Mouse (Mus musculus): ENCODE data around the gene Cplx3. TPM values are rescaled to one million over a fixed set of nuclear protein-coding genes. Genes with fewer than 3 reads are reported as not detected.

Gene Cplx3
- polyA plus RNA-seq (2015; fragmentation: Nextera tagmentation; extraction: Ambion mirVana) = not detected in 2 replicates

DNA sequence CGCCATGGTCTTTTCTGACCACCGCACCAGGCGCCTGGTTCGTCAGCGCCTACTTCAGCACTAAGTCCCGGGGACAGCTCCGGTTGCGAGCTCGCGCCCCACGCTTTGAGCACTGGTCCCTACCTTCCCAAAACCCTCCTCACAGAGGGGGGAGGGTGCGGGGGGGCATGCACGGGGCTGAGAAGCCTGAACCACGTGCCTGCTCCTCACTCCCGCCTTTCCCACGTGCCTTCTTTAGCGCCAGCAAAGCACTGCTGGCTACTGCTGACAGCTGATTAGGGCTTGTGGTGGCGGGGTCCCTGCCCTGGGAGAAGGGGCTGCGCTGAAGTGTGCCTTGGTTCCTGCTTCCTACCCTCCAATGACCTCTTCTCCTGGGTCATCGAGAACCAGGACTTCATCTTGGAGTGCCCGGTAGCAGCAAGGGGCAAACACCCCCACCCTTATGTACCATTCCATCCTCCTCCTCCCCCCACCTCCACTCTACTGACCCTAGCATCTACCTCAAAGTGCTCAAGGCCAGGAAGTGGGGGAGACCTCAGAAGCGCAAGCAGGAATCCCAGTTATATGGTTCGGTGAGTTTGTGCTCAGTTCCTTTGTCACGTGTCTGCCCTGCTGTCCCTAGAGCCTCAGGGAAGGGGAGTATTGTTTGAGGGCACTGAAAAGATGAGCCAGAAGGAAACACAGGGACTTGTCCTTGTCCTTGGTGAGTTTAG is at the start of gene Cplx3:
Gene Cplx3, minus strand, starts transcription at position 143 of the 713 bp plus-strand sequence.
- Histone ChIP-seq H3K27me3 (ENCODE audit: insufficient read depth, low read length) (peaks cover 4% of the 10 kb centered on the region; the same call in 1 of the 2 replicates), H3K27ac (ENCODE audit: low read length) (no peak within 1 kb of the TSS), H3K9ac (replicated peaks; ENCODE audit: low read length) (no peak within 1 kb of the TSS), H3K9me3 (ENCODE audit: low read length) (no peaks in the 10 kb centered on the region), H3K4me3 (ENCODE audit: low read length) (no peak within 1 kb of the TSS), H3K36me3 (ENCODE audit: insufficient read depth, low read length) (no peaks in the 10 kb centered on the region), H3K4me2 (replicated peaks; ENCODE audit: low read depth, low read length) (0 out of 2 replicates have a peak within 1 kb of the TSS, but pooled peaks have one; percentile 8), H3K4me1 (ENCODE audit: insufficient read depth, low read length) (peaks cover 5% of the 10 kb centered on the region)
- WGBS = 5% methylated on average over 24 of the region's 24 CpGs
- peak; percentile 76 for ATAC-seq (ENCODE audit: low FRiP score, low TSS enrichment)

DNA sequence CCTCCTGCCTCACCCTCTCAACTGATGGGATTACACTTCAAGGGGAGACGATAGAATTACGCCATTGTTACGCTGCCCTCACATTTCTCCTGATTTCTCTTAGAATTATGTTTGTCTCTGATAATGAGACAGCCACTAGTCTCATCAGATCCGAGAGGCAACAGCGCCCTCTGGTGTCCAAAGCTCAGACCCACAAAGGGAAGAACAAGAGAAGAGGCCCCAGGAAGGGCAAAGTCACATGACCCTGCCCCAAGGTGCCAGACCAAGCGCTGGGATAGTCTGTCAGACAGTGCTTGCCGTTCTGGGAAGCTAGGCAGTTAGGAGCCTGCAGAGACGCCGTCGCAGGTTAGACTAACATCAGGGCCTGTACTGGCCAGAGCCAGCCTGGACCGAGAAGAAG is 49.7 kb upstream of the Cplx3 start:
- 2% methylated on average over 11 of the region's 11 CpGs for WGBS
- peak; percentile 80 for ATAC-seq (ENCODE audit: low FRiP score, low TSS enrichment)
- no peaks in the 10 kb centered on the region for H3K27me3 ChIP-seq (ENCODE audit: insufficient read depth, low read length)
- no peaks in the 10 kb centered on the region for H3K36me3 ChIP-seq (ENCODE audit: insufficient read depth, low read length)
- peak overlapping the region; percentile 40; the same call in 1 of the 2 replicates for H3K9ac ChIP-seq (replicated peaks; ENCODE audit: low read length)
- 0 out of 2 replicates have a peak, but pooled peaks cover 8% of the 10 kb centered on the region for H3K4me1 ChIP-seq (ENCODE audit: insufficient read depth, low read length)
- H3K27ac ChIP-seq (ENCODE audit: low read length) = no peak overlapping the region
- H3K4me2 ChIP-seq (replicated peaks; ENCODE audit: low read depth, low read length) = peak overlapping the region; percentile 41
- H3K9me3 ChIP-seq (ENCODE audit: low read length) = no peaks in the 10 kb centered on the region
- peak overlapping the region; percentile 11; the same call in 1 of the 2 replicates for H3K4me3 ChIP-seq (ENCODE audit: low read length)

DNA sequence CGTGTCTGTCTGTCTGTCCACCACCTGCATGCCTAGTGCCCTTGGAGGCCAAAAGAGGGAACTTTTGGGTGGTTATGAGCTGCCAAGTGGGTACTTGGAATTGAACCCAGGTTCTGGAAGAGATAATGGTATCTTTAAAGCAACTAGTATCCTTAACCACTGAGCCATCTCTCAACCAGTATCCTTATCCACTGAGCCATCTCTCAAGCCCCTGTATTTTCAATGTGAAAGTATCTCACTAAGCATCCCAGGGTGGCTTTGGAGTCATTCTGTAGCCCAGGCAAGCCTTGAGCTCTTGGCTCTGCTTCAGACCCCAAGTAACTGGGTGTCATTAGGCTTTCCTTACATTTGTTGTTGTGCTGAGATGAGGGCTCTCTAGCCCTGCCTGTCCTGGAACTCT is 48.9 kb upstream of the Cplx3 start:
- 76% methylated on average over 1 of the region's 1 CpGs for WGBS
- Histone ChIP-seq H3K4me3 (ENCODE audit: low read length) (no peak overlapping the region), H3K9me3 (ENCODE audit: low read length) (no peaks in the 10 kb centered on the region), H3K27me3 (ENCODE audit: insufficient read depth, low read length) (no peaks in the 10 kb centered on the region), H3K36me3 (ENCODE audit: insufficient read depth, low read length) (no peaks in the 10 kb centered on the region), H3K27ac (ENCODE audit: low read length) (no peak overlapping the region), H3K9ac (replicated peaks; ENCODE audit: low read length) (no peak overlapping the region), H3K4me1 (ENCODE audit: insufficient read depth, low read length) (0 out of 2 replicates have a peak, but pooled peaks cover 8% of the 10 kb centered on the region), H3K4me2 (replicated peaks; ENCODE audit: low read depth, low read length) (no peak overlapping the region)
- no peak for ATAC-seq (ENCODE audit: low FRiP score, low TSS enrichment)

DNA sequence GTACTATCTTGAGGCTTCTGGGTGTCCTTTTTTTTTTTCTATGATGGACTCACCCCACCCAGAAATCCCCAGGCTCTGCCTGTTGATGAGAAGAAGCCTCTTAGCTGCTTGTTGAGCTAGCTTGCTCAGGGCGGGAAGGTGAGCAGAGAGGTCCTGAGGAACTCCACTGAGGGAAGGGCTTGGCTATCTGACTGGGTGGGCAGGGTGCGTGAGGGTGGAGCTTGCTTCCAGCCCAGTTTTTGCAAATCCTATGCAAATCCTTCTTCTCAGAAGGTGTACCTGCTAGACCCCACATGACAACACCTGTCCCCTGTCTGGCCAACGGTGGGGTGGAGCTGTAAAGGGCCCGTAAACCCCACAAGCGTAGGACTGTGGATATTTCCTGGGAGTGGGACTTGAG is 47.2 kb upstream of the Cplx3 start, which contains the start of gene Csk:
Gene Csk, minus strand, starts transcription at position 349 of the 400 bp plus-strand sequence.
- Histone ChIP-seq H3K4me3 (ENCODE audit: low read length) (no peak within 1 kb of the TSS), H3K4me2 (replicated peaks; ENCODE audit: low read depth, low read length) (no peak within 1 kb of the TSS), H3K36me3 (ENCODE audit: insufficient read depth, low read length) (no peaks in the 10 kb centered on the region), H3K9me3 (ENCODE audit: low read length) (no peaks in the 10 kb centered on the region), H3K27ac (ENCODE audit: low read length) (no peak within 1 kb of the TSS), H3K27me3 (ENCODE audit: insufficient read depth, low read length) (no peaks in the 10 kb centered on the region), H3K9ac (replicated peaks; ENCODE audit: low read length) (no peak within 1 kb of the TSS), H3K4me1 (ENCODE audit: insufficient read depth, low read length) (0 out of 2 replicates have a peak, but pooled peaks cover 8% of the 10 kb centered on the region)
- ATAC-seq (ENCODE audit: low FRiP score, low TSS enrichment) = no peak
- 68% methylated on average over 5 of the region's 5 CpGs for WGBS

DNA sequence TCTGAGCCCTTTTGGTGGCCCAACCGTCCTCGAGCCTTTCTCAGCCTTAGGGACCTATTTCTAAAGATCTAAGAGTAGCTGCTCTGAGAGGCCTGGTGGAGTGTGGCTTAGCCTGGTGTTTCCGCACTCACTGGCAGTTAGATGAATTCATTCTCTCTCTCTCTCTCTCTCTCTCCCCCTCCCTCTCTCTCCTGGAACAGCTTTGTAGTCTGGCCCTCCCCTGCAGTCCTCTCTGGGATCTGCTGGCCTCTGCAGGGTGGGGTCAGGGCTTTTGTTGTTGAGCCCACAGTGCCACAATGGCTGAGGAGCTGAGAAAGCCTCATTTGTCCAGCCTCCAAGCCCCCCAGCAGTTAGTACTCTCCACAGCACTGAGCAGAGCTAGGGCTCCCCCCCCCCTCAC is 46.8 kb upstream of the Cplx3 start:
- no peak for ATAC-seq (ENCODE audit: low FRiP score, low TSS enrichment)
- Histone ChIP-seq H3K9me3 (ENCODE audit: low read length) (no peaks in the 10 kb centered on the region), H3K4me1 (ENCODE audit: insufficient read depth, low read length) (0 out of 2 replicates have a peak, but pooled peaks cover 8% of the 10 kb centered on the region), H3K27me3 (ENCODE audit: insufficient read depth, low read length) (no peaks in the 10 kb centered on the region), H3K9ac (replicated peaks; ENCODE audit: low read length) (no peak overlapping the region), H3K4me2 (replicated peaks; ENCODE audit: low read depth, low read length) (no peak overlapping the region), H3K4me3 (ENCODE audit: low read length) (no peak overlapping the region), H3K36me3 (ENCODE audit: insufficient read depth, low read length) (no peaks in the 10 kb centered on the region), H3K27ac (ENCODE audit: low read length) (no peak overlapping the region)
- WGBS = 69% methylated on average over 3 of the region's 3 CpGs

DNA sequence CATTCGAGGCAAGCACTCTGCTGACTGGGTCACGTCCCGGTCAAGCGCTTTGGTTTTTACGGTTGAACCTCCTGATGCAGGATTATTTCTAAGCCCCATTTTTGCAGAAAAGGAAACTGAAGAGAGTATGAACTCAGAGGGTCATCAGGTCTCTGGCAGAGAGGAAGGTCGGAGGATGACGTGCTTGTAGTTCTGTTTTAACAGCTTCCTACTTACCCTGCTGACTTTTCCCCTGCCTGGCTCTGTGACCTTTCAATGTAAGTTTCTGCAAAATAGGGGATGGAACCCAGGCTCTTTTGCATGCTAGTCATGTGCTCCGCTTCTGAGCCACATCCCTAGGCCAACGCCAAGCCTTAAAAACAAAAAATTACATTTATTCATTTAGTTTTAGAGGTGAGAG is 46.3 kb upstream of the Cplx3 start:
- H3K4me1 ChIP-seq (ENCODE audit: insufficient read depth, low read length) = 0 out of 2 replicates have a peak, but pooled peaks cover 8% of the 10 kb centered on the region
- no peak for ATAC-seq (ENCODE audit: low FRiP score, low TSS enrichment)

DNA sequence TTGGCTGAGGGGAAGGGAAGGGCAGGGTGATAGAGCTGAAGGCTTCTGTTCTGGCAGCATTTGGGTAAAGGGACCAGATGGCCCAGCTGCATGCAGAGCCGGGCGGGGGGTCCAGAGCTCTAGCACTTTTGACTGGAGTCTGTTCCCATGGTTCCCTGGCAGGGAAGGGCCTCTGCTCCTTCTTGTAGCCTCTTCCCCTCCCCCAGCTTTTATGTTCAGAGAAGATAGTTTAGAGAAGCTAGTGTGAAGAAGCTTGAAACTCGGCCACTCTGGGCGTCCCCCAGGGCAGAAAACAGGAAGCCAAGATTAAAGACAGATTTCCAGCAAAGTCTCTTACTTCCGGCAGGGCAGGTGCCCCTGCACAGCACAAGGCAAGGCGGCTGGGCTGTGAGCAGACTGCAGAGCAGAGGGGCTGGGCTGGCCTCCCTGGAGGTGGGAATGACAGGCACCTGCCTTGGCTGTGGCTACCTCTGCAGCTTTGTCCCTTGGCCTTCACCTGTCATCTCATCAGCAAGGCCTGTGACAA is 44.8 kb upstream of the Cplx3 start:
- no peak for ATAC-seq (ENCODE audit: low FRiP score, low TSS enrichment)
- no peak overlapping the region for H3K4me3 ChIP-seq (ENCODE audit: low read length)
- 36% methylated on average over 6 of the region's 6 CpGs for WGBS
- no peaks in the 10 kb centered on the region for H3K27me3 ChIP-seq (ENCODE audit: insufficient read depth, low read length)
- no peak overlapping the region for H3K27ac ChIP-seq (ENCODE audit: low read length)
- no peak overlapping the region for H3K9ac ChIP-seq (replicated peaks; ENCODE audit: low read length)
- H3K36me3 ChIP-seq (ENCODE audit: insufficient read depth, low read length) = no peaks in the 10 kb centered on the region
- H3K4me1 ChIP-seq (ENCODE audit: insufficient read depth, low read length) = peaks cover 6% of the 10 kb centered on the region; the same call in 1 of the 2 replicates
- H3K4me2 ChIP-seq (replicated peaks; ENCODE audit: low read depth, low read length) = no peak overlapping the region
- H3K9me3 ChIP-seq (ENCODE audit: low read length) = no peaks in the 10 kb centered on the region

More for the DNA sequence above, 46.3 kb upstream of the Cplx3 start:
- Histone ChIP-seq H3K36me3 (ENCODE audit: insufficient read depth, low read length) (no peaks in the 10 kb centered on the region), H3K27me3 (ENCODE audit: insufficient read depth, low read length) (no peaks in the 10 kb centered on the region), H3K9ac (replicated peaks; ENCODE audit: low read length) (no peak overlapping the region), H3K4me3 (ENCODE audit: low read length) (no peak overlapping the region), H3K4me2 (replicated peaks; ENCODE audit: low read depth, low read length) (no peak overlapping the region), H3K9me3 (ENCODE audit: low read length) (no peaks in the 10 kb centered on the region), H3K27ac (ENCODE audit: low read length) (no peak overlapping the region)
- WGBS = 74% methylated on average over 9 of the region's 9 CpGs

DNA sequence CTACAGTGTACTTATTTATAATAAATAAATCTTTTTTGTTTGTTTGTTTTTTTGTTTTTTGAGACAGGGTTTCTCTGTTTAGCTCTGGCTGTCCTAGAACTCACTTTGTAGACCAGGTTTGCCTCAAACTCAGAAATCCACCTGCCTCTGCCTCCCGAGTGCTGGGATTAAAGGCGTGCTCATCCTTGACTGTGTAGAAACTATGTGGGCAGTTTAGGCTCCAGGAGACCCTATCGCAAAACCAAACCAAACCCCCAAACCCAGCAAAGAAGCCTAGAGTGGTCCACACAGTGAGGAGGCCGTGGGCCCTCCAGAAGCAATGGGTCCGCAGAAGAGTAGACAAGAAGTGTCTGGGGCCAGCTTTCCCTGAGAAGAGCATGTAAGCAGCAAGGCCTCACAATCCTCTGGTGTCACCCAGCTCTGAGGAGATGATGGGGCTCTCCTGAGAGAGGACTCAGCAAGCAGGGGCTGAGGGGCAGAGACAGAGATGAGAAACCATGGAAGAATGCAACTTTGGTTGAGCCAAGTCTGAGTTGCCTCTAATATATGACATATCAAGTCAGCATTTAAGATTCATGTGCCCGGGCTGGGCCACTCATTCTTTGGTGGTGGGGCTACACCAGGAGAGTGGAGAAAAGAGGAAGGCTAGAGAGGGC is 44.2 kb upstream of the Cplx3 start:
- H3K4me1 ChIP-seq (ENCODE audit: insufficient read depth, low read length) = peaks cover 8% of the 10 kb centered on the region; the same call in 1 of the 2 replicates
- H3K4me3 ChIP-seq (ENCODE audit: low read length) = no peak overlapping the region
- H3K27me3 ChIP-seq (ENCODE audit: insufficient read depth, low read length) = no peaks in the 10 kb centered on the region
- H3K4me2 ChIP-seq (replicated peaks; ENCODE audit: low read depth, low read length) = no peak overlapping the region
- H3K36me3 ChIP-seq (ENCODE audit: insufficient read depth, low read length) = no peaks in the 10 kb centered on the region
- no peaks in the 10 kb centered on the region for H3K9me3 ChIP-seq (ENCODE audit: low read length)
- 93% methylated on average over 6 of the region's 6 CpGs for WGBS
- H3K9ac ChIP-seq (replicated peaks; ENCODE audit: low read length) = no peak overlapping the region
- no peak overlapping the region for H3K27ac ChIP-seq (ENCODE audit: low read length)
- no peak for ATAC-seq (ENCODE audit: low FRiP score, low TSS enrichment)

DNA sequence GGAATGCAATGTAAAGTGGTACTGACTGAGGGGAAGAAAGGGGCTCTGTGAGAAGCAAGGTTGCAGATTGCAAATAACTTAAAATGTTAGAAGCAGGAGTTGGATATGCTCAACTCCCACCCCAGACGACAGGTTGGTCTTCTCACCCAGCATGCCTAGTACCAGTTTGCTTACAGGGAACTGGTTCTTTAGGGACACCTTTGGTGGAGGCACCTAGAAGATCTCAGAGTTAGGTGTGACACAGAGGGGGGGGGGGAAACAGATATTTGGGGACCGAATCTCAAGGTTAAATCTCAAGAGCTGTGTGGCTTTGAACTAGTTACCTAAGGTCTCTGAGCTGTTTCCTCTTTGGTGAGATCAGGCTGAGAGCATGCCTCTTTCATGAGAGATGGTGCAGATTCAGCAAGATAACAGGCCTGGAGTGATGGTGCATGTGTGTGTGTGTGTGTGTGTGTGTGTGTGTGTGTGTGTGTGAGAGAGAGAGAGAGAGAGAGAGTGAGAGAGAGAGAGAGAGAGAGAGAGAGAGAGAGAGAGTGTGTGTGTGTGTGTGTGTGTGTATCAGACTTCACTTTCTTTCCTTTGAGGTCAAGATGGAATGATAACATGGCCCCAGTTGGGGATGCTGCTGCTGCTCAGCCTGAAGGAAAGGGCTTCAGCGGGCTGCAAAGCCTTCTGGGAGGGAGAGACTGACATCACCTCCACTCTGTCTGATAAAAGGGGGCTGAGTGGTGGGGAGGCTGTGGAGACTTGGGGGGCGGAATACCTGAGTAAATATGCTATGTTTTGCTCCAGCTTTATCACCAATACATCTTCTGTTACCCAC is 41.4 kb upstream of the Cplx3 start:
- Histone ChIP-seq H3K4me2 (replicated peaks; ENCODE audit: low read depth, low read length) (no peak overlapping the region), H3K4me3 (ENCODE audit: low read length) (no peak overlapping the region), H3K27me3 (ENCODE audit: insufficient read depth, low read length) (no peaks in the 10 kb centered on the region), H3K9me3 (ENCODE audit: low read length) (no peaks in the 10 kb centered on the region), H3K27ac (ENCODE audit: low read length) (no peak overlapping the region), H3K9ac (replicated peaks; ENCODE audit: low read length) (no peak overlapping the region), H3K4me1 (ENCODE audit: insufficient read depth, low read length) (peaks cover 31% of the 10 kb centered on the region), H3K36me3 (ENCODE audit: insufficient read depth, low read length) (no peaks in the 10 kb centered on the region)
- 59% methylated on average over 4 of the region's 4 CpGs for WGBS
- no peak for ATAC-seq (ENCODE audit: low FRiP score, low TSS enrichment)
